Mouse (Mus musculus) embryonic fibroblast, embryonic 13.5 days (primary cell): ENCODE measurements at regions not wholly inside any gene's neighbourhood (a gene's known extent, or its start where the extent isn't known, plus 50 kb on each side); places are given as distances from the start of the nearest gene placed in this dataset.

ENCODE experiments used
- CTCF ChIP-seq: IDR thresholded peaks from 2 replicates; pipeline ENCODE4 v1.5.1; 2011; ENCODE audit warnings: mild to moderate bottlenecking, control low read depth, low read length, moderate library complexity, borderline replicate concordance; ENCODE audit not compliant: insufficient read depth
- POLR2A ChIP-seq: IDR thresholded peaks from 2 replicates; pipeline ENCODE4 v1.6.1; 2011; ENCODE audit warnings: low read depth, mild to moderate bottlenecking, control low read depth, low read length, moderate library complexity

- TF ChIP-seq CTCF (no peak), POLR2A (no peak)
Observed at GRCm38 (mm10) chr11:111774108-111774679, 708.2 kb downstream of the Kcnj2 start.
